Mouse (Mus musculus) adrenal gland, postnatal 14 days (tissue): ENCODE measurements around the gene Gm13698. TPM values are rescaled to one million over a fixed set of nuclear protein-coding genes. Genes with fewer than 3 reads are reported as not detected.
A peak's percentile ranks its signal among the peaks of the same experiment; 100 is the strongest.
"Not testable (repeated sequence)": the region's sequence is repeated elsewhere in the genome, so short reads cannot be mapped to it uniquely, and the experiment has no call there.

ENCODE experiments used
- DNase-seq: peaks from one replicate; pipeline ENCODE4 v3.0.0; 2021; ENCODE audit warnings: mixed read lengths
- long read RNA-seq, 2 experiments: library from polyadenylated mRNA; stranded (forward); transcript quantifications; one replicate each; pipeline ENCODE4 v2.0.0; 2021
- total RNA-seq: library from RNA; stranded (reverse); gene quantifications from 2 replicates; pipeline ENCODE4 v1.2.3, GENCODE M21; 2021

Gene Gm13698
- total RNA-seq: 1.6 and 1.7 TPM in 2 replicates
- long read RNA-seq, experiment 1: 0 reads
- long read RNA-seq, experiment 2: 0 reads

DNA sequence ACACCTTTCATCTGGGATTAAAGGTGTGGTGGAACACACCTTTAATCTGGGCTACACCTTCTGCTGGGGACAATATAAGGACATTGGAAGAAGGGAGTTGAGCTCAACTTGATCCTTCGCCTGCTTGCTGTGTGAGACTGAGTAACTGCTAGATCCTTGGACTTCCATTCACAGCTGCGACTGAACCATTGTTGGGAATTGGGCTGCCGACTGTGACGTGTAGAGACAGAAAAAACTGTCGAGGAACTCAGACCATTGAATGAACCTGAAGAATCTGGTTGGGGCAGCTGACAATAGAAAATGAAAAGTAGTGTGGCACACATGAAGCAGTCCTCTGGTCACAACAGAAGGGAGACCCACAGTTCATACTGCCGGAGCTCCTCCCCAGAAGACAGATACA, at the start of gene Gm13698:
TSS of gene Gm13698 (plus strand) at position 301 of the 400 bp plus-strand sequence.
- DNase-seq: not testable (repeated sequence)

DNA sequence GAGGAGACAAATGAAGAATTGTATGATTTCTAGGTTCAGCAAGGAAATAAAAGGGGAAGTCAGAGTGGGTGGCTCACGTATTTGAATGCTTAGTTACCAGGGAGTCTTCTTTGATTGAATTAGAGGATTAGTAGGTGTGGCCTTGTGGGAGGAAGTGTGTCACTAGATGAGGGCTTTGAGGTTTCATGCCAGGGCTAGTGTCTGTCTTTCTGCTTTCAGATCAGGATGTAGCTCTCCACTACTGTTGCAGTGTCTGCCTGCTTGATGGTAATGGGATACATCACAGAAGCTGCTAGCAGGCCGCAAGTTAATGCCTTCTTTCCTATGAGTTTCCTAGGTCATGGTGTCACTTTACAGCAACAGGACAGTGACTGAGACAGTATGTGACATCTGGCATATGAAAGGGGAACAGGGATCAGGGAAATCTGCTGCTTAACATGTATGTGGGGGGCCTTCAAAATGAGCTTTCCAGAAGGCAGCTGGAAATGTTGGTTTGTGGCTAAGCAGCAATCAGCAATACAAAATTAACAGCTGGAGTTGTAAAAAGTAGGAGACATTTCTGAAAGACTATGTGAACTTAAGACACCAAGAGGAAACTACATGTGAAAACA, 25.9 kb upstream of the Gm13698 start:
- DNase-seq: no peak

DNA sequence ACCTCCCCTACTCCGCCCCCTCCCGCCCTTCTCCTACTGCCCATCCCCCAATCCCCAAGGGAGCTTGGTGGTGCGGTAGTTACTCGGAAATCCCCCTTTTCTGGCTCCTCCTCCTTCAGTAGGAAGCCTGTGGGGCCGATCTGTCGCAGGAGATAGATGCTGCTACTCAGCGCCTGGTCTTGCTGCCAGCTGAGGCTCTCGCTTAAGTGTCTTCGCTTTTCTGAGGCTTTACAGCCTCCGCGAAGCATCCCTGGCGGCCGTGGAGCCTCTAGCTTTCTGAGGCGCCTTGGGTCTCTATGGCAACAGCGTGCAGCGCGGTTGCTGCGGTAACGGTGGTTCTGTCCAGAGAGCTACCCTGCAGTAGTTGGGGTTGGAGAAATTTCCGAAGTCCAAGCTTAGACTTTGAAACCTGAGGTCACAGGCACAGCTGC, 14.5 kb upstream of the Gm13698 start, which contains the start of gene Zswim2:
TSS of gene Zswim2 (minus strand) at position 298 of the 431 bp plus-strand sequence.
- DNase-seq: peak; percentile 48

DNA sequence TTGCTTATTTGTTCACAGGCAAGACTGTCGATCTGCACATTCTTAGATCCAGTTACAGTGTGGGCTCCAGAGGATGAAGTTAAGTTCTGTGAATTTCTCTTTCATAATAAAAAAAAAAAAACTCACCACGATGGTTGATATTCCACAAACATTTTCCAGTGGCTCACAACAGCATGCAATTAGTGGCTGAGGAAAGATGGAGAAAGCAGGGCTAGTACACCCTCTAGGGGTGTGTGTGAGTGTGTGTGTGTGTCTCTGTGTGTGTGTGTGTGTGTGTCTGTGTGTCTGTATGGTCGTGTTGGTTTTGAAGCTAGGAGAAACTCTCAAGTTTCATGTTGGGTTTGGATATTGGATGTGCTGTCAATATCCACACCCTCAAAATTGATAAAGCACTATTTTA, 14.1 kb upstream of the Gm13698 start:
- no peak for DNase-seq

DNA sequence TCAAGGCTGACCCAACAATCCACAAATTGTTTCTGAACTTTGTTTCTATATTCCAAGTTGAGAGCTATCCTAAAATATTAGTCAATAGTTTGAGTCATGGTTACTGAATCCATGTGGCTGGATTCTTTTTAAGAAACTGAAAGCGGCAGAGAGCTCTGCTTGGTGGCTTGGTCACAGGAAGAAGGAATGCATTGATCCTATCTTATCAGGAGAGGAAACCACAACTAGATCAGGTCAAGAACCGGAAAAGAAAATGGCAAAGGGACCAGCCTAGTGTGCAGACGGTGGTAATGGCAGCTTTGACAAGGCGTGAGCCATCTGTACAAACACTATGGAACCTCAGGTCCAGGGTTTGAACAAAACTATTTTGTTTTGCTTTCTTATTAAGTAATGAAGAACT, 13.7 kb upstream of the Gm13698 start:
- DNase-seq: no peak

DNA sequence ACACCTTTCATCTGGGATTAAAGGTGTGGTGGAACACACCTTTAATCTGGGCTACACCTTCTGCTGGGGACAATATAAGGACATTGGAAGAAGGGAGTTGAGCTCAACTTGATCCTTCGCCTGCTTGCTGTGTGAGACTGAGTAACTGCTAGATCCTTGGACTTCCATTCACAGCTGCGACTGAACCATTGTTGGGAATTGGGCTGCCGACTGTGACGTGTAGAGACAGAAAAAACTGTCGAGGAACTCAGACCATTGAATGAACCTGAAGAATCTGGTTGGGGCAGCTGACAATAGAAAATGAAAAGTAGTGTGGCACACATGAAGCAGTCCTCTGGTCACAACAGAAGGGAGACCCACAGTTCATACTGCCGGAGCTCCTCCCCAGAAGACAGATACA, 5.7 kb downstream of the Gm13698 start, which contains the start of gene Gm13693:
TSS of gene Gm13693 (plus strand) at position 301 of the 400 bp plus-strand sequence.
- DNase-seq: not testable (repeated sequence)

DNA sequence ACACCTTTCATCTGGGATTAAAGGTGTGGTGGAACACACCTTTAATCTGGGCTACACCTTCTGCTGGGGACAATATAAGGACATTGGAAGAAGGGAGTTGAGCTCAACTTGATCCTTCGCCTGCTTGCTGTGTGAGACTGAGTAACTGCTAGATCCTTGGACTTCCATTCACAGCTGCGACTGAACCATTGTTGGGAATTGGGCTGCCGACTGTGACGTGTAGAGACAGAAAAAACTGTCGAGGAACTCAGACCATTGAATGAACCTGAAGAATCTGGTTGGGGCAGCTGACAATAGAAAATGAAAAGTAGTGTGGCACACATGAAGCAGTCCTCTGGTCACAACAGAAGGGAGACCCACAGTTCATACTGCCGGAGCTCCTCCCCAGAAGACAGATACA, 11.5 kb downstream of the Gm13698 start, which contains the start of gene Gm13695:
TSS of gene Gm13695 (plus strand) at position 301 of the 400 bp plus-strand sequence.
- DNase-seq: not testable (repeated sequence)

DNA sequence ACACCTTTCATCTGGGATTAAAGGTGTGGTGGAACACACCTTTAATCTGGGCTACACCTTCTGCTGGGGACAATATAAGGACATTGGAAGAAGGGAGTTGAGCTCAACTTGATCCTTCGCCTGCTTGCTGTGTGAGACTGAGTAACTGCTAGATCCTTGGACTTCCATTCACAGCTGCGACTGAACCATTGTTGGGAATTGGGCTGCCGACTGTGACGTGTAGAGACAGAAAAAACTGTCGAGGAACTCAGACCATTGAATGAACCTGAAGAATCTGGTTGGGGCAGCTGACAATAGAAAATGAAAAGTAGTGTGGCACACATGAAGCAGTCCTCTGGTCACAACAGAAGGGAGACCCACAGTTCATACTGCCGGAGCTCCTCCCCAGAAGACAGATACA, 17.3 kb downstream of the Gm13698 start, which contains the start of gene Gm13696:
TSS of gene Gm13696 (plus strand) at position 301 of the 400 bp plus-strand sequence.
- DNase-seq: not testable (repeated sequence)

DNA sequence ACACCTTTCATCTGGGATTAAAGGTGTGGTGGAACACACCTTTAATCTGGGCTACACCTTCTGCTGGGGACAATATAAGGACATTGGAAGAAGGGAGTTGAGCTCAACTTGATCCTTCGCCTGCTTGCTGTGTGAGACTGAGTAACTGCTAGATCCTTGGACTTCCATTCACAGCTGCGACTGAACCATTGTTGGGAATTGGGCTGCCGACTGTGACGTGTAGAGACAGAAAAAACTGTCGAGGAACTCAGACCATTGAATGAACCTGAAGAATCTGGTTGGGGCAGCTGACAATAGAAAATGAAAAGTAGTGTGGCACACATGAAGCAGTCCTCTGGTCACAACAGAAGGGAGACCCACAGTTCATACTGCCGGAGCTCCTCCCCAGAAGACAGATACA, 23.1 kb downstream of the Gm13698 start, which contains the start of gene Gm13694:
TSS of gene Gm13694 (plus strand) at position 301 of the 400 bp plus-strand sequence.
- not testable (repeated sequence) for DNase-seq

DNA sequence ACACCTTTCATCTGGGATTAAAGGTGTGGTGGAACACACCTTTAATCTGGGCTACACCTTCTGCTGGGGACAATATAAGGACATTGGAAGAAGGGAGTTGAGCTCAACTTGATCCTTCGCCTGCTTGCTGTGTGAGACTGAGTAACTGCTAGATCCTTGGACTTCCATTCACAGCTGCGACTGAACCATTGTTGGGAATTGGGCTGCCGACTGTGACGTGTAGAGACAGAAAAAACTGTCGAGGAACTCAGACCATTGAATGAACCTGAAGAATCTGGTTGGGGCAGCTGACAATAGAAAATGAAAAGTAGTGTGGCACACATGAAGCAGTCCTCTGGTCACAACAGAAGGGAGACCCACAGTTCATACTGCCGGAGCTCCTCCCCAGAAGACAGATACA, 28.9 kb downstream of the Gm13698 start, which contains the start of gene Gm13697:
TSS of gene Gm13697 (plus strand) at position 301 of the 400 bp plus-strand sequence.
- DNase-seq: not testable (repeated sequence)

DNA sequence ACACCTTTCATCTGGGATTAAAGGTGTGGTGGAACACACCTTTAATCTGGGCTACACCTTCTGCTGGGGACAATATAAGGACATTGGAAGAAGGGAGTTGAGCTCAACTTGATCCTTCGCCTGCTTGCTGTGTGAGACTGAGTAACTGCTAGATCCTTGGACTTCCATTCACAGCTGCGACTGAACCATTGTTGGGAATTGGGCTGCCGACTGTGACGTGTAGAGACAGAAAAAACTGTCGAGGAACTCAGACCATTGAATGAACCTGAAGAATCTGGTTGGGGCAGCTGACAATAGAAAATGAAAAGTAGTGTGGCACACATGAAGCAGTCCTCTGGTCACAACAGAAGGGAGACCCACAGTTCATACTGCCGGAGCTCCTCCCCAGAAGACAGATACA, 34.8 kb downstream of the Gm13698 start, which contains the start of gene Gm13691:
TSS of gene Gm13691 (plus strand) at position 301 of the 400 bp plus-strand sequence.
- DNase-seq: not testable (repeated sequence)

DNA sequence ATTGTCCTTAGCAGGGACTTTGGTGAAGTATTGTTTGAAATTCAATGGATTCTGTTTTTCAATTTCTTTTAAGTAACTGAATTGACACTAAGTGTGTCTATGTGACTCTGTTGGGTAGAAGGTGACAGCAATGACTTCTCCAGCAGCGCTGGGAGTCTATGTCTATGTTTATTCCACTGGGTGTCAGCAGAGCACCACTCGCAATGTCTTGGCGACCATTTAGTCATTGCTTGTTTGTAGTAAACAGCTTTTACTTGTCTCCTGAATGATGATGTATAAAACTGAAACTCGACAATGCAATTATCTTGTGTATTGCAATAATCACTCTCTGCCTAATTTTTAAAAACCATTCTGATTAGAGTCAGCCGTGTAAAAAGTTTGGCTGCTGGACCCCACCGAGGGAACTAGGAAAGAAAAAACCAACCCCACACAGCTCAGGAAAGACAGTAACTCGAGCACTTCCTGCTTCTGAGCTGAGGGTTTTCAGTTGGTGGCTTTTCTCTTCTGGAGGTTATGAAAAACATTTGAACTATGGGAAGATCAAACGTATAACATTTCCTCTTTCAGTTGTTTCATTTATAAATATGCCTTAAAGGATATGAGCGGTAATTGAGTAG, 38.3 kb downstream of the Gm13698 start:
- not testable (repeated sequence) for DNase-seq

DNA sequence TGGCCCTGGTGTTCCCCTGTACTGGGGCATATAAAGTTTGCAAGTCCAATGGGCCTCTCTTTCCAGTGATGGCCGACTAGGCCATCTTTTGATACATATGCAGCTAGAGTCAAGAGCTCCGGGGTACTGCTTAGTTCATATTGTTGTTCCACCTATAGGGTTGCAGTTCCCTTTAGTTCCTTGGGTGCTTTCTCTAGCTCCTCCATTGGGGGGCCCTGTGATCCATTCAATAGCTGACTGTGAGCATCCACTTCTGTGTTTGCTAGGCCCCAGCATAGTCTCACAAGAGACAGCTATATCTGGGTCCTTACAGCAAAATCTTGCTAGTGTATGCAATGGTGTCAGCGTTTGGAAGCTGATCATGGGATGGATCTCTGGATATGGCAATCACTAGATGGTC, 39.0 kb downstream of the Gm13698 start:
- not testable (repeated sequence) for DNase-seq

Other genes starting within 250 kb of the Gm13698 start
- gene Itgav, start 231.3 kb upstream of the Gm13698 start, total RNA-seq: 73.3 and 77.0 TPM in 2 replicates
- 4.0 and 5.8 TPM in 2 replicates for gene Fam171b, start 143.1 kb upstream of the Gm13698 start, total RNA-seq
- gene Zswim2, start 14.5 kb upstream of the Gm13698 start, total RNA-seq: not detected in 2 replicates
- gene Gm13693, start 5.8 kb downstream of the Gm13698 start, total RNA-seq: 1.6 and 1.7 TPM in 2 replicates
- 1.6 TPM in 1 of 2 replicates, not detected in the other for gene Gm13695, start 11.6 kb downstream of the Gm13698 start, total RNA-seq
- 1.6 and 1.7 TPM in 2 replicates for gene Gm13696, start 17.4 kb downstream of the Gm13698 start, total RNA-seq
- 1.6 and 1.7 TPM in 2 replicates for gene Gm13694, start 23.2 kb downstream of the Gm13698 start, total RNA-seq
- gene Gm13697, start 29.1 kb downstream of the Gm13698 start, total RNA-seq: 1.6 and 1.7 TPM in 2 replicates
- 1.6 and 1.7 TPM in 2 replicates for gene Gm13691, start 34.9 kb downstream of the Gm13698 start, total RNA-seq